Mouse (Mus musculus) bone marrow macrophage, adult 2 months (primary cell): ENCODE measurements around the gene Olfr64.

ENCODE experiments used
- CTCF ChIP-seq: IDR thresholded peaks from 2 replicates; pipeline ENCODE4 v1.5.1; 2012; ENCODE audit warnings: low read depth, mild to moderate bottlenecking, low read length, moderate library complexity
- POLR2A ChIP-seq: IDR thresholded peaks from 2 replicates; pipeline ENCODE4 v1.6.1; 2012; ENCODE audit warnings: mild to moderate bottlenecking, low read depth, low read length, borderline replicate concordance

DNA sequence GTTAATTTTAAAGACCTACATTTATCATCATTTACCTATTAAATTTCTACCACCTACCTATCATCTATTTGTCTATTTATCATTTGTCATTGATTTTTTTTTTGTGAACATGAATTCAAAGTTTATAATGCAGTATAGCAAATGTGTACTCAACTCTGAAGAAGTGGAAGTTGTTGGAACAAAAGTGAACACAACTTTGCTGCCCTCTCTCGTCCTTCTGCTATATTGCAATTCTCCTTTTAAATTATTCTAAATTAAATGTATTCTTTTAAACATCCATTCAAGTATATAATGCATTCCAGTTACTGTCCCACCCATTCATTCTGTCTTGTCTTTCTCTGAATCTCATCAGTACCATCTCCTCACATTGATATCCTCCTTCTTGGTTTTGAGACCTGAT is 21.2 kb downstream of the Olfr64 start:
- no peak for TF ChIP-seq CTCF
- no peak for TF ChIP-seq POLR2A
